Mouse (Mus musculus) spleen, postnatal 14 days (tissue): ENCODE results near the gene Dpf3.

Experiments used
- DNase-seq, 2 experiments: peaks; one replicate each; pipeline ENCODE4 v3.0.0; 2021 to 2022; ENCODE audit warnings: low spot score in 2 of 2

Gene Dpf3

GRCm38 (mm10) chr12:83211146-83211822 is 276.2 kb downstream of the Dpf3 start:
- DNase-seq = no peak

DNA sequence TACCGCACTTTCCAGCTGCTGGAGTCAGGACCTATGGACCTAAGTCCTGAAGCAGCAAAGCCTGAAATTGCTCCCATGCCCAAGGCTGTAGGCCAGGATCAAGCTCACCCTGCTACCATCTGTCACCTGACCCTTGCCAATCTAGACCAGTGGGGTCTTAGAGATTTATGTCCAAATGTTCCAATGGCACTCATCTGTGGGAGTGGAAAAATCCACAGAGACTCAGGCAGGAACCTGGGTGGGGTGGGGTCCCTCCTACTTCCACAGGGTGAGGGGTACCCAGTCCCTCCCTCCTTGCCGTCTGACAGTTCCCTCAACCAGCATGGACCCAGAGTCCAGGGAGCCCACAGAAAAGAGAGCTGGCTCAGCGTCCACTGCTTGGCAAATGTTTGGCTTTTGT is 276.8 kb downstream of the Dpf3 start:
- DNase-seq = no peak

- DNase-seq = no peak
Measured at GRCm38 (mm10) chr12:83210294-83210693, 277.2 kb downstream of the Dpf3 start.

GRCm38 (mm10) chr12:83209461-83209860 is 278.1 kb downstream of the Dpf3 start:
- no peak for DNase-seq

- DNase-seq = no peak
Measured at GRCm38 (mm10) chr12:83208841-83209240, 278.7 kb downstream of the Dpf3 start.

- no peak for DNase-seq
Measured at GRCm38 (mm10) chr12:83208011-83208410, 279.5 kb downstream of the Dpf3 start.

GRCm38 (mm10) chr12:83207481-83207880 is 280.0 kb downstream of the Dpf3 start:
- no peak for DNase-seq

GRCm38 (mm10) chr12:83206866-83207265 is 280.6 kb downstream of the Dpf3 start:
- no peak for DNase-seq

DNA sequence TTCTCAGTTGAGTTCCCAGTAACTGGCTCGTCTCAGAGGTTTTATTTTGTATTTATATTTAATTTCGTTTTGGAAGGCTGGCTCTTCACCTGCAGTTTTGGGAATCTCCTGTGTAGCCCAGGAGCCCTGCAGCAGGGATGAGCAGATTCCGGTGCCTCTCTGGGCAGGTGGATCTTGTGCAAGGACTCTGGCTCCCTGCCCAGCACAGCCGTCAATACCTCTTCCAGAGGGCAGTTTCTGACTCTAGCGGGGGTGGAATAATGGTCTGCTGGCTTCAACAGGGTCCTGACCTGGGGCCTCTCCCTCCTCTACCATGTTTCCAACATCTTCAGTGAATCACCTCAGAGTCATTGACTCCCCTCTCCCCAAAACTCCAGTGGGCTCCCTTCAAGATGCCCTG is 283.2 kb downstream of the Dpf3 start:
- DNase-seq = no peak

GRCm38 (mm10) chr12:83201674-83202073 is 285.8 kb downstream of the Dpf3 start:
- DNase-seq = no peak

DNA sequence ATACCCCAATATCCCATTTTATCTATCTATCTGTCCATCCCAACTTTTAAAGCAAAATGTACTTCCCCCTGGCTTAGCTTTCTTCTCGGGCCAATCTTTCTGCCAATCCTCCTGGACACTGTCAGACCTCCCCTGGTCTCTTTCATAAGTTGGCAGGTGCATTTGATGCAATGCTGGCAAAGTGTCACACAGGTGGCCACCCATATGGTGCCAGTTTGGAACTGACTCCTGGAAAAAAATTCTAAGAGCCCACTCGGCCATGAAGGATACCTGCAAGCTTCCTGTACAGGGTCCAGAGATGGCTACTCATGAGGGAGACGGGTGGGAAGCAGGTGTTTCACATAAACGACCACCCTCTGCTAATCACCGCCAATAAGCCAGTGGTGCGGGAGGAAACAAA is 307.0 kb downstream of the Dpf3 start:
- DNase-seq = no peak

- DNase-seq = no peak
Measured at GRCm38 (mm10) chr12:83179860-83180259, 307.7 kb downstream of the Dpf3 start.

DNA sequence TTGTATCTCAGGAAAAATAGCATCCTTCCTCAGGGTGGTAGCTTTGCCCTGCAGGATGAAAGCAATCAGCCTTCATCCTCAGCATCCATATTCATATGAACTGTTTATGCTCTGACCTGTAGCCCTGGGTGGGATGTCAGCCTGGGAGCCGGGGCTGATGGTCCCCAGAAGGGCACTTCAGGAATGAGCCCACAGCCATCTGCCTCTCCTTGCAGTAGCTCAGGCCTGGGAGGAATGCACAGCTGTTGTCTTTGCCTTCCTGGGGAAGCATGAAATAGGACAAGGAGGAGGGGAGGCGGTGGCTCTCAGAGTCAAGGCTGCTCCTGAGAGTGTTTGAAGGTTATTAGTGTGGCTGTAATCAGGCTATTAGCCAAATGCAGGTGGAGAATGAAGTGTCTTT is 308.7 kb downstream of the Dpf3 start:
- no peak for DNase-seq

DNA sequence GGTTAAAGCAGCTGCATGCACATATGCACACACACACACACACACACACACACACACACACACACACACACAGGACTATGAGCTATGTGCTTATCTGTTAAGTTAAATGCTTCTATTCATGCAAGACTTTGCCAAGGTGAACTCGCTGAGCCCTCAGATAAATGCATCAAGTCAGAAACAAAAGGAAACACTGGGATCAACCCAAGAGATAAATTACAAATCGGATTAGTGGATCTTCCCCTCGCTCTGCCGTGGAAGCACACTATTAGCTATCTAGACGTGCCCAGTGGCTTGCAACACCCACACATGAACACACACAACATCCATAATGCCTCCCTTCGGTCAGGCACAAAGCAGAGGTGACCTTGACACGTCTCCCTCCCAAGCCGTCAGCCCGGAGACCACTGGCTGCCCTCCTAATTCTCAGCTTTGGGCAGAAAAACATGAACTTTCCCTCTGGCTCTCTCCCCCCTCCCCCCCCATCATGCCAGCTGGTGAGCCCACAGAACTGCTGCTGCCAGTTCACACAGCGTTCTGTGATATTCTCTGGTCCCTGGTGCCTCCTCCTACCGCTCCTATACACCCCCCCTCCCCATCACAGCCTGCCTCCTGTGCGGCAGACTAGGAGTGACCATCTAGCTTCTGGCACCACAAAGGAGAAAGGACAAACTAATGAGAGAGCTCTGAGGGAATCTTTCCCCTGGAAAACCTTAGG is 317.9 kb downstream of the Dpf3 start:
- DNase-seq = no peak

DNA sequence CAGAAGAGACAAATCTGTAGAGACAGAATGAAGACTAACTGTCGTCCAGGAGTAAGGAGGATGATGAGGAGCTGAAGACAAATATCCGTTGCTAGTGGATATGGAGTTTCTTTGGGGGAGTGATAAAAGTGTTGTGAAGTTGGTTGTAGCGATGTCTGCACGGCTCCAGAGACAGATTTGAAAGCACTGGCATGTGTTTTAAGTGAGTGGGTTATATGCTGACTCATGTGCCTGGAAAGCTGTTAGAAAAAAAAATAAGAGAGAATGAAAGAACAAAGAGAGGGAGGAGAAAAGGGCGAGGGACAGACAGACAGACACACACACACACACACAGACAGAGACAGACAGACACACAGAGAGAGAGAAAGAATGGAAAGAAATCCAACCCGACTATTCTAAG is 319.2 kb downstream of the Dpf3 start:
- no peak for DNase-seq

DNA sequence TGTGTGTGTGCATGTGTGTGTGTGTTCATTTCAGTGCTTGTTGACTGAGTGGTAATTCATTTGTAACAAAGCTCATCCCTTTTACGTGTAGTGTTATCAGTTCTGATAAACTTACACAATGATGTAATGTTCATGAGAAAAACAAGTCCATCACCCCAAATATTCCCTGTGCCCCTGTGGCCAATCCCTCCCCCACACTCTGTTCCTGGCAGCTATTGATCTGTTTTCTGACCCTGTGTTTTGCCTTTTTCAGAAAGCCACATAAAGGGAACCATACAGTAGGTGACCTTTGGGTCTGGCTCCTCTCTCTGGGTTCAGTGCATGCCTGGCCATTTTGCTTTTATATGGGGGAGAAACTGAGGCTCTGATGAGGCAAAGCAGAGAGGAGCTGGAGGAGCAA is 322.5 kb downstream of the Dpf3 start:
- DNase-seq = no peak
